Mouse (Mus musculus) lung, adult 2 months (tissue): ENCODE results near the gene Hsp90aa1.

Source experiments
- CTCF ChIP-seq: fragments of 200-500 bp; IDR thresholded peaks from 2 replicates; pipeline ENCODE4 v1.5.1; 2011; ENCODE audit warnings: mild to moderate bottlenecking, low read length, control low read depth; ENCODE audit not compliant: insufficient read depth
- POLR2A ChIP-seq: fragments of 200-500 bp; IDR thresholded peaks from 2 replicates; pipeline ENCODE4 v1.6.1; 2011; ENCODE audit warnings: low read depth, mild to moderate bottlenecking, control low read depth, low read length, borderline replicate concordance; ENCODE audit errors: extremely low read depth

DNA sequence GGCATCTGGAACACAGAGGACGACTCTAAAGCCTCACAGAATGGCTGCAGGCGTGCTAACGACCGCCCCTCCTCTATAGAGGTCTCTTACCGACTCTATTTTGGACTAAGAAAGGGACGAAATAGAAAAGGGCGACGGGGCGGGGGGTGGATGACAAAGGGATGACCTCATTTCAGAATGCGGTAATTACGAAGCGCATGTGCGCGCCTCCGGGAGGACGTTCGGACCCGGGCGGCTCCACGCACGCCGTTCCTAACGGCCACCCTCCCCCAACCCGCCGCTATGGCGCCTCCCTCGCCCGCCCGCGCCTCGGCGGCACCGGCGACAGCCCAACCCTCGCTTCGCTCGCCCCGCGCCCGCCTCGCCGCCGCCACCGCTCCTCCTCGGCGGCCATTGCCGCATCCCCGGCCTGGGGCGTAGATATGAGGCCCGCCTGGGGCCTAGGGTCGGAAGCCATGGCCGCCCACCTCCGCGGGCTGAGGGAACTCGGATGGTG, 6.8 kb downstream of the Hsp90aa1 start:
- TF ChIP-seq CTCF = no peak
- TF ChIP-seq POLR2A = no peak; the same call in 1 of the 2 replicates
